8 mouse cellular contexts compared by ENCODE assay signal in the genomic region with DNA sequence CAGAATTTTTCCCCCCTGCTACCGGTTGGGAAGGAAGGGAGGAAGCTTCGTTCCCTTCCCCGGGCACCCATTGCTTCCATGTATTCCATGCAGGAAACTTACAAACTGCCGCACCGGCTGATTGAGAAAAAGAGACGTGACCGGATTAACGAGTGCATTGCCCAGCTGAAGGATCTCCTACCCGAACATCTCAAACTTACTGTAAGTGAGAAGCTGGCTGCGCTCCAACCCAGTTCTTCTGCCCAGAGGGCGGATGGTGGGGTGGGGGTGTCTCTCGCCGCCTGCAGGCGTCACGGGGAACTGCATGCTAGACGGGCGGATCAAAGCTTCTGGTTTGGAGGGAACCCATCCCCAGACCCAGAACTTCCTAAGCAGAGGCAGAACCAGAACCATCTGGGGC. TPM values are rescaled to one million over a fixed set of nuclear protein-coding genes. Genes with fewer than 3 reads are reported as not detected.
DNase-seq lines count a peak whose midpoint lies in the region; ATAC-seq and TF ChIP-seq lines count a peak whose summit lies in the region.

No protein-coding gene starts in this region.

- peak; percentile 89 for TF ChIP-seq CTCF in heart, postnatal 0 days (IDR thresholded peaks at IDR 0.05; ENCODE audit: low read depth)

- peak overlapping the region; percentile 99 for H3K4me2 ChIP-seq in forebrain, embryonic 12.5 days
- H3K4me2 ChIP-seq in heart, postnatal 0 days (ENCODE audit: low read depth, low read length): peak overlapping the region; percentile 73
- H3K4me2 ChIP-seq in liver, embryonic 16.5 days (ENCODE audit: low read depth, low read length): peak overlapping the region; percentile 35; the same call in 1 of the 2 replicates
- H3K4me2 ChIP-seq in neural tube, embryonic 12.5 days (replicated peaks): peak overlapping the region; percentile 99

- H3K36me3 ChIP-seq in forebrain, embryonic 12.5 days (replicated peaks): peaks cover 7% of the 10 kb centered on the region; the same call in 1 of the 2 replicates
- H3K36me3 ChIP-seq in heart, postnatal 0 days (replicated peaks; ENCODE audit: control insufficient read depth, insufficient read depth, low read length): peaks cover 21% of the 10 kb centered on the region
- no peaks in the 10 kb centered on the region for H3K36me3 ChIP-seq in liver, embryonic 16.5 days (ENCODE audit: control insufficient read depth, insufficient read depth)
- no peaks in the 10 kb centered on the region for H3K36me3 ChIP-seq in neural tube, embryonic 12.5 days

- peak overlapping the region; percentile 75 for H3K9ac ChIP-seq in forebrain, embryonic 12.5 days
- H3K9ac ChIP-seq in heart, postnatal 0 days (replicated peaks; ENCODE audit: low read depth, low read length): peak overlapping the region; percentile 70
- H3K9ac ChIP-seq in liver, embryonic 16.5 days (ENCODE audit: low read depth, low read length): peak overlapping the region; percentile 53
- peak overlapping the region; percentile 58; the same call in 1 of the 2 replicates for H3K9ac ChIP-seq in neural tube, embryonic 12.5 days

- H3K9me3 ChIP-seq in forebrain, embryonic 12.5 days: no peaks in the 10 kb centered on the region
- H3K9me3 ChIP-seq in heart, postnatal 0 days (replicated peaks; ENCODE audit: control insufficient read depth, low read length): no peaks in the 10 kb centered on the region
- no peaks in the 10 kb centered on the region for H3K9me3 ChIP-seq in liver, embryonic 16.5 days (replicated peaks; ENCODE audit: control insufficient read depth, low read length)
- no peaks in the 10 kb centered on the region for H3K9me3 ChIP-seq in neural tube, embryonic 12.5 days

- peak overlapping the region; percentile 56 for H3K4me3 ChIP-seq in forebrain, embryonic 12.5 days (replicated peaks)
- H3K4me3 ChIP-seq in heart, postnatal 0 days (ENCODE audit: low read depth, low read length): peak overlapping the region; percentile 71
- H3K4me3 ChIP-seq in liver, embryonic 16.5 days (ENCODE audit: low read depth, low read length): peak overlapping the region; percentile 65
- H3K4me3 ChIP-seq in neural tube, embryonic 12.5 days: peak overlapping the region; percentile 58

- WGBS in forebrain, embryonic 12.5 days: under 1% methylated on average over 17 of the region's 17 CpGs
- WGBS in heart, postnatal 0 days: 1% methylated on average over 17 of the region's 17 CpGs
- under 1% methylated on average over 17 of the region's 17 CpGs for WGBS in liver, embryonic 16.5 days (ENCODE audit: insufficient replicate concordance)
- WGBS in neural tube, embryonic 12.5 days: under 1% methylated on average over 17 of the region's 17 CpGs

- DNase-seq in CD4-positive helper T cell, adult 2 months (ENCODE audit: low read depth, low spot score): peak; percentile 90
- peak; percentile 43 for DNase-seq in brain, embryonic 18.5 days (ENCODE audit: low read depth, low spot score)
- DNase-seq in heart, postnatal 0 days (ENCODE audit: low spot score): peak; percentile 92
- peak; percentile 94 to 96 for DNase-seq in kidney, postnatal 4 days
- peak; percentile 78 for DNase-seq in telencephalon, adult 2 months (ENCODE audit: low read depth, low spot score)

- peaks cover 29% of the 10 kb centered on the region for H3K27me3 ChIP-seq in forebrain, embryonic 12.5 days
- no peaks in the 10 kb centered on the region for H3K27me3 ChIP-seq in heart, postnatal 0 days (ENCODE audit: control insufficient read depth, insufficient read depth, low read length)
- H3K27me3 ChIP-seq in liver, embryonic 16.5 days (ENCODE audit: control insufficient read depth, insufficient read depth, low read depth, low read length): peaks cover 39% of the 10 kb centered on the region
- H3K27me3 ChIP-seq in neural tube, embryonic 12.5 days (replicated peaks): peaks cover 11% of the 10 kb centered on the region

- H3K27ac ChIP-seq in forebrain, embryonic 12.5 days: peak overlapping the region; percentile 90; the same call in 1 of the 2 replicates
- peak overlapping the region; percentile 99 for H3K27ac ChIP-seq in heart, postnatal 0 days (ENCODE audit: low read depth)
- H3K27ac ChIP-seq in liver, embryonic 16.5 days (ENCODE audit: low read length): peak overlapping the region; percentile 83
- H3K27ac ChIP-seq in neural tube, embryonic 12.5 days: no peak overlapping the region

- H3K4me1 ChIP-seq in forebrain, embryonic 12.5 days: peaks cover 28% of the 10 kb centered on the region
- peaks cover 33% of the 10 kb centered on the region; the same call in 1 of the 2 replicates for H3K4me1 ChIP-seq in heart, postnatal 0 days (ENCODE audit: control insufficient read depth, insufficient read depth)
- H3K4me1 ChIP-seq in liver, embryonic 16.5 days (ENCODE audit: control insufficient read depth, low read depth, low read length): no peaks in the 10 kb centered on the region
- peaks cover 20% of the 10 kb centered on the region for H3K4me1 ChIP-seq in neural tube, embryonic 12.5 days

- TF ChIP-seq EP300 in heart, postnatal 0 days (IDR thresholded peaks at IDR 0.05; ENCODE audit: low read depth): no peak; the same call in 1 of the 2 replicates

- peak; percentile 16; the same call in 1 of the 2 replicates for ATAC-seq in forebrain, embryonic 12.5 days (ENCODE audit: low FRiP score)
- ATAC-seq in heart, postnatal 0 days (ENCODE audit: insufficient read depth, low read depth): no peak
- ATAC-seq in liver, embryonic 16.5 days (ENCODE audit: low read depth): no peak
- ATAC-seq in neural tube, embryonic 12.5 days (ENCODE audit: low FRiP score, low read depth): no peak

RNA-seq across cellular contexts. Expression of gene Bhlhe40, which starts 1.0 kb away (rescaled TPM):
- 7.8 and 9.9 TPM in 2 replicates for polyA plus RNA-seq in forebrain, embryonic 12.5 days (2016; fragmentation: Nextera tagmentation; extraction: Ambion mirVana)
- total RNA-seq in heart, postnatal 0 days (2014; rRNA removed; ENCODE audit: low replicate concordance): 11.8 and 17.0 TPM in 2 replicates
- polyA plus RNA-seq in heart, postnatal 0 days (2015; fragmentation: Nextera tagmentation; extraction: Ambion mirVana): 19.5 and 19.7 TPM in 2 replicates
- 17.9 and 21.3 TPM in 2 replicates for polyA plus RNA-seq in liver, embryonic 16.5 days (2015; fragmentation: Nextera tagmentation; extraction: Ambion mirVana)
- polyA plus RNA-seq in neural tube, embryonic 12.5 days (2016; fragmentation: Nextera tagmentation; extraction: Ambion mirVana): 3.8 and 4.4 TPM in 2 replicates

Comparison
In these comparisons a context has a peak if more than half of its experiments do, and no peak if none do; other contexts are left out.
1. DNase-seq: peak in every context shown above with its lines; median percentile 95 in kidney, postnatal 4 days; 92 in heart, postnatal 0 days; 90 in CD4-positive helper T cell, adult 2 months; 78 in telencephalon, adult 2 months; 43 in brain, embryonic 18.5 days.
2. H3K4me2 ChIP-seq: peak in every context shown above with its lines; median percentile 99 in forebrain, embryonic 12.5 days; 99 in neural tube, embryonic 12.5 days; 73 in heart, postnatal 0 days; 35 in liver, embryonic 16.5 days.